Mouse (Mus musculus) heart, adult 2 months (tissue): ENCODE results near the gene Atl1.

Experiments
- CTCF ChIP-seq: fragments of 200-600 bp; IDR thresholded peaks from 2 replicates; pipeline ENCODE4 v1.8.1; 2022; ENCODE audit warnings: antibody characterized with exemption, mild to moderate bottlenecking, moderate library complexity
- EP300 ChIP-seq: fragments of 200-500 bp; IDR thresholded peaks from 2 replicates; pipeline ENCODE4 v1.6.1; 2011; ENCODE audit warnings: low read depth, low read length, control low read depth; ENCODE audit not compliant: insufficient read depth
- POLR2A ChIP-seq: fragments of 200-500 bp; IDR thresholded peaks from 2 replicates; pipeline ENCODE4 v1.6.1; 2011; ENCODE audit warnings: mild to moderate bottlenecking, low read depth, low read length, control low read depth; ENCODE audit not compliant: insufficient read depth

- TF ChIP-seq CTCF (no peak), EP300 (no peak), POLR2A (no peak)
Observed at GRCm38 (mm10) chr12:69976688-69977087, 84.3 kb downstream of the Atl1 start.
